8 mouse cellular contexts compared by ENCODE assay signal in the genomic region with DNA sequence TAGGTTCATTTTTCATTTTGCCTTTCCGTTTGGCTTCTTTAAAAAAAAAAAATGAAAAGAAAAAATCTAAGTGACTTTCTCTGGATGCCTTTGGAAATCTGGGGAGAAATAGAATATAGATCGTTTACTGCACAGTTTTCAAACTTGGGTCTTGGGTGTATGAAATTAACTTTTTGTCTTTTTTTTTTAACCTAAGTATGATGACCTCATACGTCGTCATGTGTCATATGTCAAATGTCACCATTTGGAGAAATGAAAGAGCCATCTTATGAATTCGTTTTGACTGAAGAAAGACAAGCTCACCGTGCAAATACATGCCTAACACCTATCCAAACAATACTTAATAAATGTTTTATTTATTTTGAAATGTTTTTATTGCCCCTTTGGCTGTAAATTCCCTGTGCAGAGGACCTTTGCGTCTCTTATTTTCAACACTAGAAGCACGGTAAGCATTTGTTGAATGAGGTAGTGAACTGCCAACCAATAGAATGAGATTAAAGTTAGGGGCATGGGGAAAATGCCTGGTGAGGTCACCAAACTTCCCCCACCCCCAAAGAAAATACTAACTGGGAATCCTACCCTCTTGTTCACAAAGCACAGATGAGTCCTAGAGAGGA. TPM values are rescaled to one million over a fixed set of nuclear protein-coding genes. Genes with fewer than 3 reads are reported as not detected.
DNase-seq lines count a peak whose midpoint lies in the region; ATAC-seq and TF ChIP-seq lines count a peak whose summit lies in the region.

No protein-coding gene starts in this region.

- H3K4me2 ChIP-seq in hindbrain, embryonic 12.5 days (replicated peaks): peak overlapping the region; percentile 92

- H3K27ac ChIP-seq in kidney, adult 2 months (ENCODE audit: insufficient read depth, low read depth, low read length): peak overlapping the region; percentile 34; the same call in 1 of the 2 replicates
- peak overlapping the region; percentile 98 for H3K27ac ChIP-seq in hindbrain, embryonic 12.5 days
- peak overlapping the region; percentile 96 for H3K27ac ChIP-seq in midbrain, embryonic 10.5 days (replicated peaks)

- no peaks in the 10 kb centered on the region for H3K36me3 ChIP-seq in kidney, adult 2 months (ENCODE audit: control insufficient read depth, insufficient read depth, low read length)
- no peaks in the 10 kb centered on the region for H3K36me3 ChIP-seq in hindbrain, embryonic 12.5 days
- peaks cover 22% of the 10 kb centered on the region for H3K36me3 ChIP-seq in midbrain, embryonic 10.5 days

- no peak for TF ChIP-seq CTCF in kidney, adult 2 months (conservative IDR thresholded peaks at IDR 0.05; ENCODE audit: insufficient read depth, insufficient read length, low read depth, low read length)

- no peaks in the 10 kb centered on the region for H3K9me3 ChIP-seq in hindbrain, embryonic 12.5 days (replicated peaks)
- no peaks in the 10 kb centered on the region for H3K9me3 ChIP-seq in midbrain, embryonic 10.5 days (replicated peaks)

- ATAC-seq in hindbrain, embryonic 12.5 days (ENCODE audit: low FRiP score): no peak
- no peak for ATAC-seq in megakaryocyte-erythroid progenitor cell, adult 5-6 weeks (replicated peaks; ENCODE audit: low FRiP score, low TSS enrichment, poor library complexity, severe bottlenecking)

- peak overlapping the region; percentile 90 for H3K4me3 ChIP-seq in kidney, adult 2 months (ENCODE audit: insufficient read depth, low read depth, low read length)
- peak overlapping the region; percentile 84 for H3K4me3 ChIP-seq in hindbrain, embryonic 12.5 days
- peak overlapping the region; percentile 98 for H3K4me3 ChIP-seq in midbrain, embryonic 10.5 days

- TF ChIP-seq POLR2A in kidney, adult 2 months (IDR thresholded peaks at IDR 0.05; ENCODE audit: low read depth, low read length): no peak

- WGBS in kidney, adult 2 months: 16% methylated on average over 8 of the region's 8 CpGs
- WGBS in hindbrain, embryonic 12.5 days: 17% methylated on average over 8 of the region's 8 CpGs
- 24% methylated on average over 8 of the region's 8 CpGs for WGBS in midbrain, embryonic 10.5 days

- no peaks in the 10 kb centered on the region for H3K27me3 ChIP-seq in kidney, adult 2 months (replicated peaks; ENCODE audit: control insufficient read depth, insufficient read depth, low read length)
- no peaks in the 10 kb centered on the region for H3K27me3 ChIP-seq in hindbrain, embryonic 12.5 days
- peaks cover 25% of the 10 kb centered on the region for H3K27me3 ChIP-seq in midbrain, embryonic 10.5 days (ENCODE audit: low read depth, poor library complexity, severe bottlenecking)

- peak overlapping the region; percentile 95 for H3K9ac ChIP-seq in hindbrain, embryonic 12.5 days

- DNase-seq in kidney, adult 2 months: no peak
- no peak for DNase-seq in kidney, postnatal 4 days
- peak; percentile 30 for DNase-seq in NIH3T3 (ENCODE audit: low read depth)
- no peak for DNase-seq in midbrain, embryonic 10.5 days (ENCODE audit: low spot score)
- no peak for DNase-seq in urinary bladder, adult 18-20 months (ENCODE audit: low spot score in 2 of 2)
- no peak for DNase-seq in testis, postnatal 10 days (ENCODE audit: low spot score)

- peaks cover 4% of the 10 kb centered on the region; the same call in 1 of the 2 replicates for H3K4me1 ChIP-seq in kidney, adult 2 months (ENCODE audit: control insufficient read depth, insufficient read depth, low read length)
- H3K4me1 ChIP-seq in hindbrain, embryonic 12.5 days: peaks cover 16% of the 10 kb centered on the region
- peaks cover 19% of the 10 kb centered on the region for H3K4me1 ChIP-seq in midbrain, embryonic 10.5 days

RNA-seq across cellular contexts. Expression of a gene that starts 0.8 kb away (rescaled TPM):
- 3.6 and 4.1 TPM in 2 replicates for polyA plus RNA-seq in kidney, adult 2 months (2012; rRNA removed)
- polyA plus RNA-seq in hindbrain, embryonic 12.5 days (2016; fragmentation: Nextera tagmentation; extraction: Ambion mirVana): 5.6 and 5.7 TPM in 2 replicates
- 2.1 and 2.7 TPM in 2 replicates for polyA plus RNA-seq in midbrain, embryonic 10.5 days (2016; fragmentation: Nextera tagmentation; extraction: Ambion mirVana)
- total RNA-seq in megakaryocyte-erythroid progenitor cell, adult 5-6 weeks (2014; fragmentation: Nextera tagmentation): 10.0 and 11.3 TPM in 2 replicates
- total RNA-seq in megakaryocyte-erythroid progenitor cell, adult 5-6 weeks (2017): 15.1 and 15.3 TPM in 2 replicates

RNA-seq across cellular contexts. Expression of a gene that starts 53.9 kb away (rescaled TPM):
- polyA plus RNA-seq in kidney, adult 2 months (2012; rRNA removed): 1.8 and 2.3 TPM in 2 replicates
- polyA plus RNA-seq in hindbrain, embryonic 12.5 days (2016; fragmentation: Nextera tagmentation; extraction: Ambion mirVana): 8.4 and 9.2 TPM in 2 replicates
- 1.3 and 1.7 TPM in 2 replicates for polyA plus RNA-seq in midbrain, embryonic 10.5 days (2016; fragmentation: Nextera tagmentation; extraction: Ambion mirVana)
- not detected in 2 replicates for total RNA-seq in megakaryocyte-erythroid progenitor cell, adult 5-6 weeks (2014; fragmentation: Nextera tagmentation)
- not detected in 2 replicates for total RNA-seq in megakaryocyte-erythroid progenitor cell, adult 5-6 weeks (2017)

Comparison
In these comparisons a context has a peak if more than half of its experiments do, and no peak if none do; other contexts are left out.
1. H3K27ac ChIP-seq: peak in every context shown above with its lines; median percentile 98 in hindbrain, embryonic 12.5 days; 96 in midbrain, embryonic 10.5 days; 34 in kidney, adult 2 months.